Mouse (Mus musculus): Measurements from ENCODE around the gene Camk1d. TPM values are rescaled to one million over a fixed set of nuclear protein-coding genes. Genes with fewer than 3 reads are reported as not detected.

The Camk1d gene
- polyA plus RNA-seq, 1 experiment from 2014 or later, result 5.6 TPM

DNA sequence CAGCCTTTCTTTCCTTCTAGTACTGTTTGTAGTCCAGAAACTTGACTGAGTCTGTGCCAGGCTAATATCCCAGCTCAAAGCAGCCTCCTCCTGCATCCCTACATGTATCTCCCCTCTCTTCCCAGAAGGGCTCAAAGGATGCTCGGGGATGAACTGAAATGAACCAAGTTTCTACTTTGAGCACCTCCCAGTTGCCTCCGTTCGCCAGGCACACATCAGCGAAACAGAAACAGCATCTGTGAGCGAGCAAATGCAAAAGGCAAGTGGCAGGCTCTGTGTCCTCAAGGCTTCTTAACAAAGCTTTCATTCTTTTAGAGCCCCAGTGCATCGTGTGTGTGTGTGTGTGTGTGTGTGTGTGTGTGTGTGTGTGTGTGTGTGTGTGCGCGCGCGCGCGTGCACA, 409.9 kb downstream of the Camk1d start:
- H3K4me3 ChIP-seq (ENCODE audit: control insufficient read depth in 1 of 2, insufficient read depth in 1 of 2, low read depth in 1 of 2, low read length in 2 of 2), result no peak overlapping the region
- H3K9me3 ChIP-seq (ENCODE audit: control insufficient read depth, low read length), result no peaks in the 10 kb centered on the region
- no peak overlapping the region for H3K27ac ChIP-seq (replicated peaks in 1 of 2; ENCODE audit: control insufficient read depth in 1 of 2, insufficient read depth in 1 of 2, low read depth in 2 of 2, low read length in 2 of 2)
- no peaks in the 10 kb centered on the region for H3K27me3 ChIP-seq (ENCODE audit: control insufficient read depth, insufficient read depth, low read length)
- H3K4me1 ChIP-seq (ENCODE audit: control insufficient read depth in 2 of 2, insufficient read depth in 2 of 2, low read length in 2 of 2), result no peaks in the 10 kb centered on the region
- 89% methylated on average over 12 of the region's 12 CpGs for WGBS
- no peak overlapping the region for H3K4me2 ChIP-seq (ENCODE audit: low read length)
- H3K9ac ChIP-seq (ENCODE audit: low read length), result no peak overlapping the region
- ATAC-seq (ENCODE audit: insufficient number of reproducible peaks, insufficient read depth, low FRiP score, low read depth), result no peak
- H3K36me3 ChIP-seq (ENCODE audit: control insufficient read depth, insufficient read depth, low read length), result no peaks in the 10 kb centered on the region

- Histone ChIP-seq H3K27ac (replicated peaks in 1 of 2; ENCODE audit: control insufficient read depth in 1 of 2, insufficient read depth in 1 of 2, low read depth in 2 of 2, low read length in 2 of 2) (no peak overlapping the region), H3K4me1 (ENCODE audit: control insufficient read depth in 2 of 2, insufficient read depth in 2 of 2, low read length in 2 of 2) (no peaks in the 10 kb centered on the region), H3K9me3 (ENCODE audit: control insufficient read depth, low read length) (no peaks in the 10 kb centered on the region), H3K36me3 (ENCODE audit: control insufficient read depth, insufficient read depth, low read length) (no peaks in the 10 kb centered on the region), H3K4me2 (ENCODE audit: low read length) (no peak overlapping the region), H3K27me3 (ENCODE audit: control insufficient read depth, insufficient read depth, low read length) (no peaks in the 10 kb centered on the region), H3K9ac (ENCODE audit: low read length) (no peak overlapping the region), H3K4me3 (ENCODE audit: control insufficient read depth in 1 of 2, insufficient read depth in 1 of 2, low read depth in 1 of 2, low read length in 2 of 2) (no peak overlapping the region)
- WGBS, result 90% methylated on average over 12 of the region's 12 CpGs
- ATAC-seq (ENCODE audit: insufficient number of reproducible peaks, insufficient read depth, low FRiP score, low read depth), result no peak
Measured at GRCm38 (mm10) chr2:5301286-5301685, 413.0 kb downstream of the Camk1d start.

DNA sequence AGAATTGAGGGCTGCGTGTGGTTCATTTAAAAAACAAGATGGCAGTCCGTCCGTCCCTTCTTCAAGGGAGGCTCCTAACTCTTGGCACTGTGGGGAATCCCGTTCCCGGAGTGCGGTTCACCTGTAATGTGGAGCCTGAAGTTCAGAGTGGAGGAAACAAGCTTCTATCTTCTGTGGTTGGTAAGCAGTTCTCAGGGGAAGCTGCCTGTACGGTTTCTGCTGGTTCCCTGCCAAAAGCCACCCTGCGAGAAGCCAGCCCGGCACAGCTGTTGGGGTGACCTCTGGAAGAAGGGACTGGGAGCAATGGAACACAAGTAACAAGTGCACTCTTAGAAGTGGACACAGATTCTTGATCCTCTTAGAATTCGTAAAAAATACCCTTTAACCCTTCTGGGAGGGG, 416.2 kb downstream of the Camk1d start:
- no peaks in the 10 kb centered on the region for H3K9me3 ChIP-seq (ENCODE audit: control insufficient read depth, low read length)
- no peak for ATAC-seq (ENCODE audit: insufficient number of reproducible peaks, insufficient read depth, low FRiP score, low read depth)
- H3K36me3 ChIP-seq (ENCODE audit: control insufficient read depth, insufficient read depth, low read length), result no peaks in the 10 kb centered on the region
- H3K4me1 ChIP-seq (ENCODE audit: control insufficient read depth in 2 of 2, insufficient read depth in 2 of 2, low read length in 2 of 2), result no peaks in the 10 kb centered on the region
- H3K9ac ChIP-seq (ENCODE audit: low read length), result no peak overlapping the region
- no peak overlapping the region for H3K4me2 ChIP-seq (ENCODE audit: low read length)
- WGBS, result 85% methylated on average over 10 of the region's 10 CpGs
- no peak overlapping the region for H3K27ac ChIP-seq (replicated peaks in 1 of 2; ENCODE audit: control insufficient read depth in 1 of 2, insufficient read depth in 1 of 2, low read depth in 2 of 2, low read length in 2 of 2)
- no peaks in the 10 kb centered on the region for H3K27me3 ChIP-seq (ENCODE audit: control insufficient read depth, insufficient read depth, low read length)
- H3K4me3 ChIP-seq (ENCODE audit: control insufficient read depth in 1 of 2, insufficient read depth in 1 of 2, low read depth in 1 of 2, low read length in 2 of 2), result no peak overlapping the region

DNA sequence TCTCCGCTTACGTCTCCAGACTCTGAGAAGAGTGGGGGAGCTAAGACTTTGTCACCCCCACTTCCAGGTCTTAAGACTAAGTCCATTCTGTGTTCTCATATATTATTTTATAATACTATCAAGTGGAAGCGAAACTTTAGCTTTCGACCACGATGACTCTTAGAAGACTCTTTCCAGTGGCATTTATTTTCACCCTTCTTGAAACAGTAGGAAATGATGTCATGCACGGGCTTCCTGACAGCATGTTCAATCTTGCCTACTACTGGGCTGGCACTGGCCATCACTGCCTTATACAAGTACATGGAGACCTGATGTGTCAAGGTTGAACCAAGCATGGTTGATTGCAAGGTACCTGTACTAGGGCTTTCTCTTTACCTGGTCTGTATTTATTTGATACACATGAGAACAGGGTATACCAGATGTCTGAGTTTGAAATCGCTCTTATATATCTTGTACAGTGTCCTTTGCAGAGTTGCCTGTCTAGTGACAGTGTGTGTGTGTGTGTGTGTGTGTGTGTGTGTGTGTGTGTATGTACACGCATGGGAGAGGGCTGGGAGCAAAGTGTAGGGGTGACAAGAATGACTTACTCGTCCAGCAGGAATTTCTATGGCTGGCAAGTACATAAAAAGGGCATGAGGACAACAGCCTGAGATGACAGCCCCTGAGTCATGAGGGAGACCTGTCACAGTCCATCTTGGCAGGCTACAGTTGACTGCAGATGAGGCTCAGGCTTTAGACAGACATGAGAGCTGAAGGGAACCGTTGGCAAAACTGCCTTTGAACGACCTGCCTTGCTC, 417.4 kb downstream of the Camk1d start:
- WGBS, result 81% methylated on average over 11 of the region's 11 CpGs
- no peaks in the 10 kb centered on the region for H3K4me1 ChIP-seq (ENCODE audit: control insufficient read depth in 2 of 2, insufficient read depth in 2 of 2, low read length in 2 of 2)
- no peak overlapping the region for H3K27ac ChIP-seq (replicated peaks in 1 of 2; ENCODE audit: control insufficient read depth in 1 of 2, insufficient read depth in 1 of 2, low read depth in 2 of 2, low read length in 2 of 2)
- H3K9me3 ChIP-seq (ENCODE audit: control insufficient read depth, low read length), result no peaks in the 10 kb centered on the region
- H3K4me3 ChIP-seq (ENCODE audit: control insufficient read depth in 1 of 2, insufficient read depth in 1 of 2, low read depth in 1 of 2, low read length in 2 of 2), result no peak overlapping the region
- H3K36me3 ChIP-seq (ENCODE audit: control insufficient read depth, insufficient read depth, low read length), result no peaks in the 10 kb centered on the region
- no peak overlapping the region for H3K9ac ChIP-seq (ENCODE audit: low read length)
- no peak for ATAC-seq (ENCODE audit: insufficient number of reproducible peaks, insufficient read depth, low FRiP score, low read depth)
- no peak overlapping the region for H3K4me2 ChIP-seq (ENCODE audit: low read length)
- no peaks in the 10 kb centered on the region for H3K27me3 ChIP-seq (ENCODE audit: control insufficient read depth, insufficient read depth, low read length)

DNA sequence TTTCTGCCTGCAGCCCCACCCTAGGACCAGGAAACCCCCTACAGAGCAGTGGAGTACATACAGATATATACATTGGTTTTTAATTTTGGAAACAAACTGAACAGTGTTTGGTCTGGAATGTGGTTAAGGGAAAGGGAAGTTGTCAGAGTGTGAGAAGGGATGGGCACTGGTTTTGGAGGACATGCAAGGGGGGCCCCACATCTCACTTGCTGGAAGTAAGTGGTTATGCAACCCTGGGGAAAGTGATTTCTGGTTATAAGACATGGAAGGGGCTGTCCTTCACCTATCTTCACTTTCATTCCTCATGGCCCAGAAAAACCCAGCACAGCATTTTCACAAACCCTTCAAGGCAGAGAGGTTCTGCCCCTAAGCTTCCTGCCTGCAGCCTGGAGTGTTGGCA, 419.2 kb downstream of the Camk1d start:
- ATAC-seq (ENCODE audit: insufficient number of reproducible peaks, insufficient read depth, low FRiP score, low read depth), result no peak
- Histone ChIP-seq H3K9me3 (ENCODE audit: control insufficient read depth, low read length) (no peaks in the 10 kb centered on the region), H3K4me2 (ENCODE audit: low read length) (no peak overlapping the region), H3K4me1 (ENCODE audit: control insufficient read depth in 2 of 2, insufficient read depth in 2 of 2, low read length in 2 of 2) (no peaks in the 10 kb centered on the region), H3K27ac (replicated peaks in 1 of 2; ENCODE audit: control insufficient read depth in 1 of 2, insufficient read depth in 1 of 2, low read depth in 2 of 2, low read length in 2 of 2) (no peak overlapping the region), H3K36me3 (ENCODE audit: control insufficient read depth, insufficient read depth, low read length) (no peaks in the 10 kb centered on the region), H3K9ac (ENCODE audit: low read length) (no peak overlapping the region), H3K27me3 (ENCODE audit: control insufficient read depth, insufficient read depth, low read length) (no peaks in the 10 kb centered on the region), H3K4me3 (ENCODE audit: control insufficient read depth in 1 of 2, insufficient read depth in 1 of 2, low read depth in 1 of 2, low read length in 2 of 2) (no peak overlapping the region)

DNA sequence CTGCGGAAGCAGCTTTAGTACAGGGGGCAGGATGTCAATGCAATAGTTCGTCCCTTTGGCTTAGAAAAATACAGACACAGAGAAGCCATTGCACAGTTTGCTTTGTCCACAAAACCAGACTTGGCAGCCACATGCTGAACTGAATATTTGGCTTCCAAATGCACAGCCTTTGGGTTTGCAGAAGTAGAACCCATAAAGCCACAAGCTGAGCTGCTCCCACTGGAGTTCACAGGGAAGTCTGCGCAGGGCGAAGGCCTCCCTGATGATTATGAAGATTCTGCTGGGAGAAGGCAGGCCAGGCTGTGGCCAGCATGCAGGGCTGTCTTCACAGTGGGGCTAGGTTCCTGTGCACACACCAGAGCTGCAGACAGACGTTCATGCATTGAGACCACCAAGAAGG, 419.9 kb downstream of the Camk1d start:
- no peaks in the 10 kb centered on the region for H3K27me3 ChIP-seq (ENCODE audit: control insufficient read depth, insufficient read depth, low read length)
- H3K27ac ChIP-seq (replicated peaks in 1 of 2; ENCODE audit: control insufficient read depth in 1 of 2, insufficient read depth in 1 of 2, low read depth in 2 of 2, low read length in 2 of 2), result no peak overlapping the region
- H3K4me1 ChIP-seq (ENCODE audit: control insufficient read depth in 2 of 2, insufficient read depth in 2 of 2, low read length in 2 of 2), result no peaks in the 10 kb centered on the region
- H3K4me2 ChIP-seq (ENCODE audit: low read length), result no peak overlapping the region
- no peak overlapping the region for H3K4me3 ChIP-seq (ENCODE audit: control insufficient read depth in 1 of 2, insufficient read depth in 1 of 2, low read depth in 1 of 2, low read length in 2 of 2)
- no peak overlapping the region for H3K9ac ChIP-seq (ENCODE audit: low read length)
- H3K36me3 ChIP-seq (ENCODE audit: control insufficient read depth, insufficient read depth, low read length), result no peaks in the 10 kb centered on the region
- ATAC-seq (ENCODE audit: insufficient number of reproducible peaks, insufficient read depth, low FRiP score, low read depth), result no peak
- 74% methylated on average over 5 of the region's 5 CpGs for WGBS
- H3K9me3 ChIP-seq (ENCODE audit: control insufficient read depth, low read length), result no peaks in the 10 kb centered on the region

- H3K4me2 ChIP-seq (ENCODE audit: low read length), result no peak overlapping the region
- no peak for ATAC-seq (ENCODE audit: insufficient number of reproducible peaks, insufficient read depth, low FRiP score, low read depth)
- H3K4me3 ChIP-seq (ENCODE audit: control insufficient read depth in 1 of 2, insufficient read depth in 1 of 2, low read depth in 1 of 2, low read length in 2 of 2), result no peak overlapping the region
- no peaks in the 10 kb centered on the region for H3K27me3 ChIP-seq (ENCODE audit: control insufficient read depth, insufficient read depth, low read length)
- H3K9me3 ChIP-seq (ENCODE audit: control insufficient read depth, low read length), result no peaks in the 10 kb centered on the region
- no peak overlapping the region for H3K27ac ChIP-seq (replicated peaks in 1 of 2; ENCODE audit: control insufficient read depth in 1 of 2, insufficient read depth in 1 of 2, low read depth in 2 of 2, low read length in 2 of 2)
- 46% methylated on average over 4 of the region's 4 CpGs for WGBS
- H3K9ac ChIP-seq (ENCODE audit: low read length), result no peak overlapping the region
- H3K36me3 ChIP-seq (ENCODE audit: control insufficient read depth, insufficient read depth, low read length), result no peaks in the 10 kb centered on the region
- 0 out of 4 replicates have a peak, but pooled peaks cover 0 to 2% of the 10 kb centered on the region in 2 experiments for H3K4me1 ChIP-seq (ENCODE audit: control insufficient read depth in 2 of 2, insufficient read depth in 2 of 2, low read length in 2 of 2)
Measured at GRCm38 (mm10) chr2:5288593-5288992, 425.7 kb downstream of the Camk1d start.

GRCm38 (mm10) chr2:5287044-5287380, 427.3 kb downstream of the Camk1d start:
- Histone ChIP-seq H3K4me3 (ENCODE audit: control insufficient read depth in 1 of 2, insufficient read depth in 1 of 2, low read depth in 1 of 2, low read length in 2 of 2) (no peak overlapping the region), H3K9me3 (ENCODE audit: control insufficient read depth, low read length) (no peaks in the 10 kb centered on the region), H3K4me2 (ENCODE audit: low read length) (no peak overlapping the region), H3K27ac (replicated peaks in 1 of 2; ENCODE audit: control insufficient read depth in 1 of 2, insufficient read depth in 1 of 2, low read depth in 2 of 2, low read length in 2 of 2) (no peak overlapping the region), H3K27me3 (ENCODE audit: control insufficient read depth, insufficient read depth, low read length) (no peaks in the 10 kb centered on the region), H3K9ac (ENCODE audit: low read length) (no peak overlapping the region), H3K36me3 (ENCODE audit: control insufficient read depth, insufficient read depth, low read length) (no peaks in the 10 kb centered on the region), H3K4me1 (ENCODE audit: control insufficient read depth in 2 of 2, insufficient read depth in 2 of 2, low read length in 2 of 2) (0 out of 4 replicates have a peak, but pooled peaks cover 0 to 2% of the 10 kb centered on the region in 2 experiments)
- WGBS, result 84% methylated on average over 3 of the region's 3 CpGs
- ATAC-seq (ENCODE audit: insufficient number of reproducible peaks, insufficient read depth, low FRiP score, low read depth), result no peak

Data from heart, embryonic 14.5 days (tissue).